Mouse (Mus musculus) c-Kit-negative CD71-positive TER-119-positive erythroid progenitor cells, embryonic 14.5 days (primary cell): Measurements from ENCODE around the gene Gng8.

ENCODE experiments used
- DNase-seq: peaks from one replicate; pipeline ENCODE4 v3.0.0-alpha.2; 2013; ENCODE audit warnings: low read depth, low spot score

Gene Gng8

GRCm38 (mm10) chr7:16907842-16908241 is 16.3 kb downstream of the Gng8 start:
- no peak for DNase-seq

GRCm38 (mm10) chr7:16908367-16908766 is 16.8 kb downstream of the Gng8 start:
- DNase-seq = no peak

GRCm38 (mm10) chr7:16908859-16909258 is 17.3 kb downstream of the Gng8 start:
- no peak for DNase-seq

- DNase-seq = no peak
Observed at GRCm38 (mm10) chr7:16909909-16910308, 18.3 kb downstream of the Gng8 start.

GRCm38 (mm10) chr7:16911904-16912303 is 20.3 kb downstream of the Gng8 start:
- DNase-seq = no peak

- no peak for DNase-seq
Observed at GRCm38 (mm10) chr7:16912360-16912759, 20.8 kb downstream of the Gng8 start.

- peak; percentile 32 for DNase-seq
Observed at GRCm38 (mm10) chr7:16913806-16914452, 22.3 kb downstream of the Gng8 start.

- DNase-seq = no peak
Observed at GRCm38 (mm10) chr7:16914453-16915343, 23.1 kb downstream of the Gng8 start.

GRCm38 (mm10) chr7:16915461-16916340 is 24.1 kb downstream of the Gng8 start:
- no peak for DNase-seq

- DNase-seq = no peak
Observed at GRCm38 (mm10) chr7:16916342-16917265, 25.0 kb downstream of the Gng8 start.

- DNase-seq = no peak
Observed at GRCm38 (mm10) chr7:16917447-16917846, 25.9 kb downstream of the Gng8 start.

- DNase-seq = no peak
Observed at GRCm38 (mm10) chr7:16918014-16918413, 26.4 kb downstream of the Gng8 start.

GRCm38 (mm10) chr7:16918670-16919069 is 27.1 kb downstream of the Gng8 start:
- no peak for DNase-seq

- no peak for DNase-seq
Observed at GRCm38 (mm10) chr7:16919395-16920149, 28.0 kb downstream of the Gng8 start.

- no peak for DNase-seq
Observed at GRCm38 (mm10) chr7:16920150-16920579, 28.6 kb downstream of the Gng8 start.

- DNase-seq = no peak
Observed at GRCm38 (mm10) chr7:16920818-16921791, 29.5 kb downstream of the Gng8 start.

GRCm38 (mm10) chr7:16921881-16922335 is 30.3 kb downstream of the Gng8 start:
- no peak for DNase-seq

- DNase-seq = no peak
Observed at GRCm38 (mm10) chr7:16922360-16922973, 30.9 kb downstream of the Gng8 start.
